Mouse (Mus musculus): ENCODE data around the gene Hs3st2. TPM values are rescaled to one million over a fixed set of nuclear protein-coding genes. Genes with fewer than 3 reads are reported as not detected.
"Not testable (repeated sequence)": the region's sequence is repeated elsewhere in the genome, so short reads cannot be mapped to it uniquely, and the experiment has no call there.

Gene Hs3st2
- polyA plus RNA-seq (2012; rRNA removed) = 6.8 and 8.8 TPM in 2 replicates

- peak; percentile 70 for DNase-seq (ENCODE audit: low read depth)
- no peak for TF ChIP-seq POLR2A (IDR thresholded peaks at IDR 0.05; ENCODE audit: borderline replicate concordance, extremely low read depth, insufficient read depth, insufficient read length, poor library complexity, severe bottlenecking)
- peak; percentile 77 for TF ChIP-seq CTCF (IDR thresholded peaks at IDR 0.05; ENCODE audit: borderline replicate concordance, extremely low read depth, insufficient read depth, insufficient read length)
Observed at GRCm38 (mm10) chr7:121391225-121391983, at the start of gene Hs3st2. TSS of gene Hs3st2 (plus strand) at chr7:121391859.

DNA sequence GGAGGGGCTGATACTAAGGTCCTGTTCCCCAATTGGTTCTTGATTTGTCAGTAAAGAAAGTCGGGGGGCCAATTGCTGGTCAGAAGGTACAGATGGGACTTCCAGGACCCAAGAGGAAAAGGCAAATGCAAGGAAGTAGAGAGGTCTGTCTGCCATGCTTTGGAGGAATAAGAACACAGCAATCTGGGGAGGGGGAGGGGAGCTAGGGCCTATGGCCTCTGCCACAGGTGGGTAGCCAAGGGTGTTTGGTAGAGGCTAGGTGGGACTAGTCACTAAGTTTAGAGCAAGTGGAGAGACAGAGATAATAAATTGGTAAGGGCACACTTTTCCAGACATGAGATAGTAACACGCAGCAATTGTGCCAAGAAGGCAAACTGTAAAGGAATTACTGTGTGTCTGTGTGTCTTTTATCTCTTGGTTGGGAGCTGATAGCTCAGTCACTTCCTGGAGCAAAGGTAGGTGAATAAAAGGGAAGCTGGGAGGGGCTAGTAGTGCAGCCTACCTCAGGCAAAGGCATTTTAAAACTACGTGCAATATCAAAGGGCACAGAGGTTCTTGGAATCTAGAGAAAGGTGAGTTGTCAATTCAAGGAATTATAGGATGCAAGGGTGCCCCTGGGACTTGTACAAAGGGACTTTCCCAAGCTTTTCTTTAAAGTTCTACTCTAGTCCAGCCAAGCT is 43.2 kb upstream of the Hs3st2 start:
- no peak for DNase-seq (ENCODE audit: low read depth)
- TF ChIP-seq CTCF (IDR thresholded peaks at IDR 0.05; ENCODE audit: borderline replicate concordance, extremely low read depth, insufficient read depth, insufficient read length) (no peak), POLR2A (IDR thresholded peaks at IDR 0.05; ENCODE audit: borderline replicate concordance, extremely low read depth, insufficient read depth, insufficient read length, poor library complexity, severe bottlenecking) (no peak)

DNA sequence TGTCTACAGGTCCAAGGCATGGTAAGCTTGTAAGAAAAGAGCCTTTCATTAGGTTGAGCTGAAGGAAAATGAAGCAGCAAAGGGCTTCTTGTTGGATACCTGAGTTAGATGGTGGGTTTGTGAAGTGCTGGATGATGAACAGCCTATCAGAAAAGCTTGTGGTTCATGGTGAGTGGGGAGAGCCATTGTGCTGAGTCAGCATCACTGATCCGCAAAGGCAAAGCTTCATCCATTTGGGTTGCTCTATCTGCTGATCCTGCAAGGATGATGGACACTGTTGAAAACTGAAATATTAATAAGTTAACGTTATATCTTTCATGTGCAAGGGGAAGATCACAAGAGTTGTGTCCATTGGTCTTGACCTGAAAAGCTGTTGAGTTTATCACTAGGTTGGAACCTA is 40.0 kb upstream of the Hs3st2 start:
- no peak for TF ChIP-seq CTCF (IDR thresholded peaks at IDR 0.05; ENCODE audit: borderline replicate concordance, extremely low read depth, insufficient read depth, insufficient read length)
- TF ChIP-seq POLR2A (IDR thresholded peaks at IDR 0.05; ENCODE audit: borderline replicate concordance, extremely low read depth, insufficient read depth, insufficient read length, poor library complexity, severe bottlenecking) = no peak
- DNase-seq (ENCODE audit: low read depth) = no peak

- not testable (repeated sequence) for DNase-seq (ENCODE audit: low read depth)
Observed at GRCm38 (mm10) chr7:121361448-121361847, 30.2 kb upstream of the Hs3st2 start.

DNA sequence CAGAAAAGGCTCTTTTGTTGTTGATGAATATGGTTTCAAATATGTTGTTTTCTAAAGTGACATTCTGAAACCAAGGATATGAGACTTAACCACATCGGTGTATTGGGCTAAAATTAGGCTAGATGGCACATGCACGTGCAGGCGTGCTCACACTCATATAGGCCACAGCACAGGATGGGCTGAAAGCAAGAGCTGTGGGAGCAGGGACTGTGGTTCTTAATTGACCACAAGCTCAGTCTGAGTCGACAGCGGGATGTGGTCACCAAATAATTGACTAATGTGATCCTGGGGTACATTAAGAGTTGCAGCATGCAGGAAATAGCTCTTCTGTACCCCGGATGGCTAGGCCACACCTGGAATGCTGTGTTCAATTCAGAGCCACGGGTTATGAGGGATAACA is 26.1 kb upstream of the Hs3st2 start:
- TF ChIP-seq CTCF (IDR thresholded peaks at IDR 0.05; ENCODE audit: borderline replicate concordance, extremely low read depth, insufficient read depth, insufficient read length) (no peak), POLR2A (IDR thresholded peaks at IDR 0.05; ENCODE audit: borderline replicate concordance, extremely low read depth, insufficient read depth, insufficient read length, poor library complexity, severe bottlenecking) (no peak)
- no peak for DNase-seq (ENCODE audit: low read depth)

GRCm38 (mm10) chr7:121367185-121367584 is 24.5 kb upstream of the Hs3st2 start:
- no peak for DNase-seq (ENCODE audit: low read depth)
- TF ChIP-seq CTCF (IDR thresholded peaks at IDR 0.05; ENCODE audit: borderline replicate concordance, extremely low read depth, insufficient read depth, insufficient read length) (no peak), POLR2A (IDR thresholded peaks at IDR 0.05; ENCODE audit: borderline replicate concordance, extremely low read depth, insufficient read depth, insufficient read length, poor library complexity, severe bottlenecking) (no peak)

GRCm38 (mm10) chr7:121371990-121372389 is 19.7 kb upstream of the Hs3st2 start:
- no peak for DNase-seq (ENCODE audit: low read depth)
- TF ChIP-seq CTCF (IDR thresholded peaks at IDR 0.05; ENCODE audit: borderline replicate concordance, extremely low read depth, insufficient read depth, insufficient read length) (no peak), POLR2A (IDR thresholded peaks at IDR 0.05; ENCODE audit: borderline replicate concordance, extremely low read depth, insufficient read depth, insufficient read length, poor library complexity, severe bottlenecking) (no peak)

DNA sequence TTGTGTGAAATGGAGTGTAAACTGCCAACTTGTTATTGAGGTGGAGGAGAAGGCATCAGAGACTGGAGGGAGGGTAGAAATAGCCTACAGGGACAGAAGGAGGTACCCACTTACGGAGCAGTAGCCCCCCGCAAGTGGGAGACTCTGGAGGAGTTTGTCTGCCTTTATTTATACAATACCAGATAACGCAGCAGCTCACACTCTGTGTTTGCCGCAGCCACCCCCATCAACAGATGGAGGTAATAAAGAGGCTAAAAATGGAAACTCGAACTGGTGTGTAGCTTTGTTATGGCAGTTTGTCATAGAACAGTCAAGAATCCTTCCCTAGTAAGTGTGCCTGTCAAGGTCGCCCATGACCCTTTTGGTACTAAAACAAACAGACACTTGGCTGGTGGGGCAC is 16.2 kb upstream of the Hs3st2 start:
- TF ChIP-seq POLR2A (IDR thresholded peaks at IDR 0.05; ENCODE audit: borderline replicate concordance, extremely low read depth, insufficient read depth, insufficient read length, poor library complexity, severe bottlenecking) = no peak
- TF ChIP-seq CTCF (IDR thresholded peaks at IDR 0.05; ENCODE audit: borderline replicate concordance, extremely low read depth, insufficient read depth, insufficient read length) = no peak
- no peak for DNase-seq (ENCODE audit: low read depth)

GRCm38 (mm10) chr7:121378942-121379341 is 12.7 kb upstream of the Hs3st2 start:
- no peak for TF ChIP-seq POLR2A (IDR thresholded peaks at IDR 0.05; ENCODE audit: borderline replicate concordance, extremely low read depth, insufficient read depth, insufficient read length, poor library complexity, severe bottlenecking)
- no peak for TF ChIP-seq CTCF (IDR thresholded peaks at IDR 0.05; ENCODE audit: borderline replicate concordance, extremely low read depth, insufficient read depth, insufficient read length)
- no peak for DNase-seq (ENCODE audit: low read depth)

DNA sequence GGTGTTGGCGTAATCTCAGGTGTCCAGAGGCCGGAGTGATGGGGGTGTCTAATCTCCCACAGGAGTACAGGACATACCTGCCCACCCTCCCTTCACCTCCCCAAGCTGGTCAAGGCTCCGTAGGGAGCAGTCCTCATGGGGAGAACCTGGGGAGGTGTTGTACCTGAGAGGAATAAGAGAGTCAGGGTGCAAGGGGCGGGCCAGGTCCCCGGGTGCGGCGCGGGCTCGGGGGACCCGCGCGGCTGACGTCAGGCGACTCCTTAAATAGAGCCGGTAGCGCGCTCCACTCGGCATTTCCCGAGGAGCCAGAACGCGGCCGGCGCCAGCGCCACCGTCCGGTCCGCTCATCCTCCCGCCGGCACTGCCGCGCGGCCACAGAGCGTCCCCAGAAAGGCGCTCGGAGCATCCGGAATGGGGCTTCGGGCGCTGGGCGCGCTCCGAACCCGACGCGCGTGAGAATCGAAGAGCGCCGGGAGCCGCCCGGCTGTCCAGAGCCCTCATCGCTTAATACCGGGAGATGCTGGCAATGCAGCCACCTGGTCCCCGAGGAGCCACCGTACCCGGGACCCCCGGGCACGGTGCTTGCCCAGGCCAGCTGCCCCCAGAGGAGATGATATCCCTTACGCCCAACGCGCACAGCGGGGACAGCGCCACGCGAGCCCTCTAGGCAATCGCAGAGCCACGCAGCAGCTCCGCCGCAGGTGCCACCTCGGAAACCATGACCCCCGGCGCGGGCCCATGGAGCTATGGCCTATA is 503 bp downstream of the Hs3st2 start:
- DNase-seq (ENCODE audit: low read depth) = peak; percentile 58
- TF ChIP-seq POLR2A (IDR thresholded peaks at IDR 0.05; ENCODE audit: borderline replicate concordance, extremely low read depth, insufficient read depth, insufficient read length, poor library complexity, severe bottlenecking) (no peak), CTCF (IDR thresholded peaks at IDR 0.05; ENCODE audit: borderline replicate concordance, extremely low read depth, insufficient read depth, insufficient read length) (0 out of 2 replicates have a peak, but pooled peaks have one; percentile 20)

GRCm38 (mm10) chr7:121392740-121392993 is 1.0 kb downstream of the Hs3st2 start:
- DNase-seq (ENCODE audit: low read depth) = no peak
- no peak for TF ChIP-seq POLR2A (IDR thresholded peaks at IDR 0.05; ENCODE audit: borderline replicate concordance, extremely low read depth, insufficient read depth, insufficient read length, poor library complexity, severe bottlenecking)

GRCm38 (mm10) chr7:121393884-121394283 is 2.2 kb downstream of the Hs3st2 start:
- TF ChIP-seq POLR2A (IDR thresholded peaks at IDR 0.05; ENCODE audit: borderline replicate concordance, extremely low read depth, insufficient read depth, insufficient read length, poor library complexity, severe bottlenecking) = no peak
- TF ChIP-seq CTCF (IDR thresholded peaks at IDR 0.05; ENCODE audit: borderline replicate concordance, extremely low read depth, insufficient read depth, insufficient read length) = no peak
- DNase-seq (ENCODE audit: low read depth) = no peak

Measured in brain, embryonic 14.5 days (tissue).